Mouse (Mus musculus) forebrain, embryonic 12.5 days (tissue): ENCODE data around the gene Stpg1. TPM values are rescaled to one million over a fixed set of nuclear protein-coding genes. Genes with fewer than 3 reads are reported as not detected.

Source experiments
- ATAC-seq: fragments of 200-750 bp; cut with Nextera tagmentation; 2 replicates; pipeline ENCODE4 v1.8.0; 2017; ENCODE audit warnings: moderate TSS enrichment; ENCODE audit not compliant: low FRiP score
- H3K27ac ChIP-seq: fragments of 300-500 bp; sonication (generic); 2 replicates; pipeline ENCODE4 v1.5.1; 2016; ENCODE audit warnings: mild to moderate bottlenecking
- H3K27me3 ChIP-seq: fragments of 300-500 bp; sonication (generic); 2 replicates; pipeline ENCODE4 v1.6.1; 2016; ENCODE audit warnings: mild to moderate bottlenecking
- H3K36me3 ChIP-seq: fragments of 300-500 bp; sonication (generic); replicated peaks from 2 replicates; pipeline ENCODE4 v1.6.1; 2016; ENCODE audit warnings: mild to moderate bottlenecking
- H3K4me1 ChIP-seq: fragments of 300-500 bp; sonication (generic); 2 replicates; pipeline ENCODE4 v1.6.1; 2016
- H3K4me2 ChIP-seq: fragments of 300-500 bp; sonication (generic); 2 replicates; pipeline ENCODE4 v1.6.1; 2016; ENCODE audit warnings: mild to moderate bottlenecking, moderate library complexity
- H3K4me3 ChIP-seq: fragments of 300-500 bp; sonication (generic); replicated peaks from 2 replicates; pipeline ENCODE4 v1.5.1; 2016; ENCODE audit warnings: mild to moderate bottlenecking
- H3K9ac ChIP-seq: fragments of 300-500 bp; sonication (generic); 2 replicates; pipeline ENCODE4 v1.6.1; 2016; ENCODE audit warnings: mild to moderate bottlenecking
- H3K9me3 ChIP-seq: fragments of 300-500 bp; sonication (generic); 2 replicates; pipeline ENCODE4 v1.6.1; 2016
- WGBS: fragments of 180-500 bp; shearing (Covaris S2); methylation state at CpG from one replicate; pipeline ENCODE4 v1.1.7; 2016; 5-methylcytosine and 5-hydroxymethylcytosine counted together
- polyA plus RNA-seq: library from polyadenylated mRNA; unstranded; fragments of >200 nt; fragmentation: Nextera tagmentation; extraction: Ambion mirVana; gene quantifications from 2 replicates; pipeline ENCODE4 v1.2.1, GENCODE M21; 2016

Gene Stpg1
- polyA plus RNA-seq, 1 experiment from 2014 or later = 0.36 TPM

GRCm38 (mm10) chr4:135567484-135567883 lies 72.9 kb downstream of the Stpg1 start:
- no peak for ATAC-seq
- Histone ChIP-seq H3K27me3 (peaks cover 56% of the 10 kb centered on the region), H3K9ac (no peak overlapping the region), H3K9me3 (no peaks in the 10 kb centered on the region), H3K36me3 (no peaks in the 10 kb centered on the region), H3K27ac (no peak overlapping the region), H3K4me1 (peaks cover 59% of the 10 kb centered on the region), H3K4me3 (no peak overlapping the region), H3K4me2 (no peak overlapping the region)
- 72% methylated on average over 8 of the region's 8 CpGs for WGBS

- no peak for ATAC-seq
- Histone ChIP-seq H3K4me2 (peak overlapping the region; percentile 53), H3K4me3 (no peak overlapping the region), H3K9ac (0 out of 2 replicates have a peak overlapping the region, but pooled peaks have one; percentile 17), H3K27ac (no peak overlapping the region), H3K36me3 (no peaks in the 10 kb centered on the region), H3K27me3 (peaks cover 65% of the 10 kb centered on the region), H3K9me3 (no peaks in the 10 kb centered on the region), H3K4me1 (peaks cover 76% of the 10 kb centered on the region)
- WGBS = 4% methylated on average over 11 of the region's 11 CpGs
These were observed 74.6 kb downstream of the Stpg1 start for GRCm38 (mm10) chr4:135569201-135569600.

GRCm38 (mm10) chr4:135570152-135571036 lies 75.8 kb downstream of the Stpg1 start:
- peaks cover 72% of the 10 kb centered on the region for H3K27me3 ChIP-seq
- H3K9ac ChIP-seq = peak overlapping the region; percentile 40; the same call in 1 of the 2 replicates
- WGBS = 9% methylated on average over 32 of the region's 32 CpGs
- no peak overlapping the region for H3K27ac ChIP-seq
- H3K4me3 ChIP-seq = peak overlapping the region; percentile 33
- peak; percentile 58 for ATAC-seq
- no peaks in the 10 kb centered on the region for H3K36me3 ChIP-seq
- peaks cover 74% of the 10 kb centered on the region for H3K4me1 ChIP-seq
- no peaks in the 10 kb centered on the region for H3K9me3 ChIP-seq
- peak overlapping the region; percentile 53 for H3K4me2 ChIP-seq

- peaks cover 69% of the 10 kb centered on the region for H3K4me1 ChIP-seq
- peaks cover 79% of the 10 kb centered on the region for H3K27me3 ChIP-seq
- ATAC-seq = no peak
- H3K36me3 ChIP-seq = no peaks in the 10 kb centered on the region
- WGBS = 56% methylated on average over 6 of the region's 6 CpGs
- H3K27ac ChIP-seq = no peak overlapping the region
- H3K9me3 ChIP-seq = no peaks in the 10 kb centered on the region
- 0 out of 2 replicates have a peak overlapping the region, but pooled peaks have one; percentile 53 for H3K4me2 ChIP-seq
- 0 out of 2 replicates have a peak overlapping the region, but pooled peaks have one; percentile 33 for H3K4me3 ChIP-seq
- 0 out of 2 replicates have a peak overlapping the region, but pooled peaks have one; percentile 40 for H3K9ac ChIP-seq
These were observed 76.5 kb downstream of the Stpg1 start for GRCm38 (mm10) chr4:135571037-135571550.

- H3K27me3 ChIP-seq = peaks cover 80% of the 10 kb centered on the region
- WGBS = 25% methylated on average over 8 of the region's 8 CpGs
- no peak overlapping the region for H3K27ac ChIP-seq
- H3K9ac ChIP-seq = no peak overlapping the region
- no peaks in the 10 kb centered on the region for H3K9me3 ChIP-seq
- no peak overlapping the region for H3K4me3 ChIP-seq
- no peak overlapping the region for H3K4me2 ChIP-seq
- no peaks in the 10 kb centered on the region for H3K36me3 ChIP-seq
- peaks cover 63% of the 10 kb centered on the region for H3K4me1 ChIP-seq
- no peak for ATAC-seq
These were observed 77.7 kb downstream of the Stpg1 start for GRCm38 (mm10) chr4:135572276-135572675.

- Histone ChIP-seq H3K4me3 (peak within 1 kb of the TSS; percentile 30), H3K27ac (no peak within 1 kb of the TSS), H3K4me1 (peaks cover 57% of the 10 kb centered on the region), H3K9me3 (no peaks in the 10 kb centered on the region), H3K36me3 (no peaks in the 10 kb centered on the region), H3K4me2 (peak within 1 kb of the TSS; percentile 68), H3K27me3 (peaks cover 74% of the 10 kb centered on the region), H3K9ac (peak within 1 kb of the TSS; percentile 33)
- ATAC-seq = no peak
- 1% methylated on average over 31 of the region's 31 CpGs for WGBS
These were observed 78.7 kb downstream of the Stpg1 start, which contains the start of gene Grhl3 for GRCm38 (mm10) chr4:135573251-135573808. Gene Grhl3, minus strand, starts transcription at chr4:135573630.

- ATAC-seq = no peak
- Histone ChIP-seq H3K9ac (no peak overlapping the region), H3K27ac (no peak overlapping the region), H3K9me3 (no peaks in the 10 kb centered on the region), H3K4me1 (peaks cover 37% of the 10 kb centered on the region), H3K36me3 (no peaks in the 10 kb centered on the region), H3K4me2 (no peak overlapping the region), H3K4me3 (no peak overlapping the region), H3K27me3 (peaks cover 59% of the 10 kb centered on the region)
- 66% methylated on average over 15 of the region's 15 CpGs for WGBS
These were observed 81.0 kb downstream of the Stpg1 start for GRCm38 (mm10) chr4:135575365-135576140.

- no peak for ATAC-seq
- Histone ChIP-seq H3K9me3 (no peaks in the 10 kb centered on the region), H3K9ac (no peak overlapping the region), H3K36me3 (no peaks in the 10 kb centered on the region), H3K4me1 (peaks cover 17% of the 10 kb centered on the region), H3K27ac (no peak overlapping the region), H3K4me2 (no peak overlapping the region), H3K27me3 (peaks cover 32% of the 10 kb centered on the region), H3K4me3 (no peak overlapping the region)
- 89% methylated on average over 5 of the region's 5 CpGs for WGBS
These were observed 83.9 kb downstream of the Stpg1 start for GRCm38 (mm10) chr4:135578490-135578889.

- H3K9me3 ChIP-seq = no peaks in the 10 kb centered on the region
- H3K4me3 ChIP-seq = no peak overlapping the region
- peaks cover 7% of the 10 kb centered on the region for H3K4me1 ChIP-seq
- no peak overlapping the region for H3K4me2 ChIP-seq
- ATAC-seq = no peak
- 70% methylated on average over 6 of the region's 6 CpGs for WGBS
- peaks cover 20% of the 10 kb centered on the region for H3K27me3 ChIP-seq
- H3K36me3 ChIP-seq = no peaks in the 10 kb centered on the region
- no peak overlapping the region for H3K27ac ChIP-seq
- H3K9ac ChIP-seq = no peak overlapping the region
These were observed 85.1 kb downstream of the Stpg1 start for GRCm38 (mm10) chr4:135579695-135580094.

- H3K4me3 ChIP-seq = no peak overlapping the region
- WGBS = 32% methylated on average over 12 of the region's 12 CpGs
- H3K9me3 ChIP-seq = no peaks in the 10 kb centered on the region
- H3K4me1 ChIP-seq = peaks cover 7% of the 10 kb centered on the region
- no peak overlapping the region for H3K9ac ChIP-seq
- H3K27ac ChIP-seq = no peak overlapping the region
- H3K27me3 ChIP-seq = peaks cover 5% of the 10 kb centered on the region; the same call in 1 of the 2 replicates
- no peak for ATAC-seq
- H3K36me3 ChIP-seq = no peaks in the 10 kb centered on the region
- H3K4me2 ChIP-seq = no peak overlapping the region
These were observed 86.8 kb downstream of the Stpg1 start for GRCm38 (mm10) chr4:135581222-135581910.

- peaks cover 5% of the 10 kb centered on the region; the same call in 1 of the 2 replicates for H3K27me3 ChIP-seq
- H3K4me2 ChIP-seq = no peak overlapping the region
- no peaks in the 10 kb centered on the region for H3K9me3 ChIP-seq
- peaks cover 7% of the 10 kb centered on the region for H3K4me1 ChIP-seq
- no peak overlapping the region for H3K9ac ChIP-seq
- no peak overlapping the region for H3K4me3 ChIP-seq
- H3K36me3 ChIP-seq = no peaks in the 10 kb centered on the region
- WGBS = 59% methylated on average over 4 of the region's 4 CpGs
- H3K27ac ChIP-seq = no peak overlapping the region
- no peak for ATAC-seq
These were observed 90.2 kb downstream of the Stpg1 start for GRCm38 (mm10) chr4:135584838-135585237.
